Mouse (Mus musculus) monocyte, adult 2 months (primary cell): ENCODE measurements around the gene Sap30bp.
A peak's percentile ranks its signal among the peaks of the same experiment; 100 is the strongest.

ENCODE experiments used
- DNase-seq, 2 experiments: peaks; one replicate each; pipeline ENCODE4 v3.0.0; 2022; ENCODE audit warnings: low spot score in 2 of 2, low read depth in 1 of 2

The Sap30bp gene

DNA sequence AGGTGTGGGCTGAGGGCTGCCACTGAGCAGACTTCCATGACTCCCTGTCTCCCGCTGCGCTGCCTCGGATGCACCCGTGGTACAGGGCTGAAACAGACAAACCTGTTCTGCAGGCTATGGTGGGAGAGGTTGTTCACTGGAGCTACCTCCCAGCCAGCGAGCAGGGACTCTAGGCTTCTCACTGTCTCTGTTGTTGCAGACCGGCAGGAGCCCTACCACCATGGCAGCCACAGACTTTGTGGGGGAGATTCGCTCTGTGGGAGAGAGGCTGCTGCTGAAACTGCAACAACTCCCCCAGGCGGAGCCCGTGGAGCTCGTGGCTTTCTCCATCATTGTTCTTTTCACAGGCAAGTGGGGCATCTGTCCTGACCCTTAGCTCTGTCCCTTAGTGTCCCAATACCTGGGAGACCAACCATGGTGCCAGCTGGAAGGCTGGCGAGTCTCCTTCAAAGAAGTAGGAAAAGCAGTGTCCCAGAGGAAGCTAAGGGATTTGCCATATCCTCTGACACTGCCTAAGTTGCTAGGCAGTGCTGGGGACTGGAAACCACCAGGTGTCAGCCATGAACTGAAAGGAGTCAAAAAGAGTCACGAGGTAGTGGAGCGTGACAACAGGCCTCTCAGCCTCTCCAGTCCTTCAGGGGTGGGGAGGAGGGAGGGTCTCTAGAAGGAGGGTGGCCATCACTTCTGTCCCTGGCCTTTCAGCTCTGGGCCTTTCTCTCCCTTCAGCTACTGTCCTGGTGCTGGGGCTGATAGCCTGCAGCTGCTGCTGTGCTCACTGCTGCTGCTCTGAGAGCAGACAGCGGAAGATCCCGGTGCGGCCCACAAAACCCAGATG is 27.9 kb upstream of the Sap30bp start:
- DNase-seq = no peak

- no peak for DNase-seq
Measured at GRCm38 (mm10) chr11:115906116-115906515, 27.0 kb upstream of the Sap30bp start.

GRCm38 (mm10) chr11:115906521-115906920 is 26.6 kb upstream of the Sap30bp start:
- DNase-seq = no peak

DNA sequence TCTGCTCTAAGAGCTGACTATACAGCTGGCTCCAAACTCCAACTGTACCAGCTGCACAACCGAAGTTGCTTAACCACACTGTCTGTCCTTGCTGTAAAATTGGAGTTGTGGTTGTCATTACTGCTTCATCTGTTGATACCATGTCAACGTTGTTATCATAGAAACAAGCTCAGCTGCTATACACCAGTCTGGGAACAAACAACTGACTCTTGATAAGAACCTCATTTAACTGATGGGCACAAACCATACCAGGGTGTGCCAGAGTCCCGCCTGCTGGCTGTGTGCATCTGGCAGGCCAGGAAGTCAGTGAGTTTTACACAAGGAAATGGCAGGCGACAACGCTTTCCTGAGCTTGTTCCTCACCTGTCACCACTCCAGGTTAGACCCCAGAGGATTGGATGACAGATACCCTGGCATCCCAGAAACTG is 21.9 kb upstream of the Sap30bp start:
- no peak for DNase-seq

DNA sequence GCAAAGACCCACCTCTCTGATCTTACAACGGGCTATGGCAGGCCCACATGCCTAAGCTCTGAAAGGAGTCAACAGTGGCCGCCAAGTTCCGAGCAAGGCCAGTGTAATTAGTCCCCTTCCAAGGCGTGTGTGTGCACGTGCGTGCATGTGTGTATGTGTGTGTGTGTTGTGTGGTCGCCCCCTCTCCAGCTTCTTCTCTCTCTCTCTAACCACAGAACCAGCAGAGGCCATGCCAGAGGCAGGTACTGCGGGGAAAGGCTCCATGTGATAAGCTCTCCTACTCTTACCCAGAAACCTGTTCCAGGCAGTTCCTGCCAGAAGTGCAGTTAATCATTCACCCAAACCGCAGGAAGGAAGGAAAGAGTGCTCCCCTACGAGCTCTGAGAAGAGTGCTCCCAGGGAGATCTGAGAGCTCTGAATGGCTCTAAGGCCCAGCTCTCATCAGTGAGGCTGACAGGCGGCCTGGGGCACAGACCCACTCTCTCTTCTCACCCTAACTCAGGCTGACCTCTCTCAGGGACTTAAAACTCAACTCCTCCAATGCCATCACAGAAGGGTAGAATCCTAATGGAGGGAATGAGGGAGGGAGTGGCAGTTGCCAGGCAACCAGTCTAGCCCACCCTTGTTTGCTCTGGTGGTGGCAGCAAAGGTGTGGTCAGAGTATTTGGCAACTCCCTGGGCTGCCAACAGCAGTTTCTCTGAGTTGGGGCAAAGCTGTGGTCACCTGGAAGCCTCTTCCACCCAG is 21.3 kb upstream of the Sap30bp start, which contains the start of gene Smim6:
Gene Smim6, plus strand, starts transcription at position 386 of the 745 bp plus-strand sequence.
- no peak for DNase-seq

DNA sequence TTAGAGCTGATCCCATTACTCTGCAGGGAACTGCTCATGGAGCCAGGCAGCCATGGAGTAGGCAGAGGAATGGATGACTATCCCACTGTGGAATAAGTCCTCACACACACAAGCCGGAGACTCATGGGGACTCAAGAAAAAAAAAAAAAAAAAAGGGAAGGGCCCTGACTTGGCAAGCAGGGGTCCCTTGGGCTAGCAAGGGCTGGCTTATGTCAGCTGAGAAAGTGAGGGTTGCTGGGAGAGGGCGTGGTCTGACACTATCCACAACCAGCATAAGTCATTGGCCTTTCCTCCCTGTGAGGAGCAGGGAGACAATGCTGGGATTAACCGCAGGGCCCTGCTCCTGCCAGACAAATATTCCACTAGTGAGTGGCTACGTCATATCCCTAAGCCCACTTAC is 16.5 kb upstream of the Sap30bp start:
- no peak for DNase-seq

- DNase-seq = no peak
Measured at GRCm38 (mm10) chr11:115918637-115919036, 14.4 kb upstream of the Sap30bp start.

DNA sequence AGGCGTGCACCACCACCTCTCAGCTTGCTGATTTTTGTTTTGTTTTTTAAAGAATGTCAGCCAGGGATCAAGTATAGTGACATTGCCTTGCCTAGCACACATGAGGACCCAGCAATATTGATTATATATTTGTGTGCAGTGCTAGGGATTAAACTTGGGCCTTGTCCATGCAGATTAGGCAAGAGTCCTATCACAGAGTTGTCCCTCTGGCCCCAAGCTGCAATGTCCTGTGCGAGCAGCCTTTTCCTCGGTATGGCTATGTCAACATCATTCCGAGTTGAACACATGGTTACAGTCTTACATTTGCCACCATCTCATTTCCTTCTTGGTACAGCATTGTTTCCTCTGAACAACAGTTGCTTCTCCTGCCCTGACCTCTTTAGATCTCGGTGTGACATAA is 14.0 kb upstream of the Sap30bp start:
- no peak for DNase-seq

DNA sequence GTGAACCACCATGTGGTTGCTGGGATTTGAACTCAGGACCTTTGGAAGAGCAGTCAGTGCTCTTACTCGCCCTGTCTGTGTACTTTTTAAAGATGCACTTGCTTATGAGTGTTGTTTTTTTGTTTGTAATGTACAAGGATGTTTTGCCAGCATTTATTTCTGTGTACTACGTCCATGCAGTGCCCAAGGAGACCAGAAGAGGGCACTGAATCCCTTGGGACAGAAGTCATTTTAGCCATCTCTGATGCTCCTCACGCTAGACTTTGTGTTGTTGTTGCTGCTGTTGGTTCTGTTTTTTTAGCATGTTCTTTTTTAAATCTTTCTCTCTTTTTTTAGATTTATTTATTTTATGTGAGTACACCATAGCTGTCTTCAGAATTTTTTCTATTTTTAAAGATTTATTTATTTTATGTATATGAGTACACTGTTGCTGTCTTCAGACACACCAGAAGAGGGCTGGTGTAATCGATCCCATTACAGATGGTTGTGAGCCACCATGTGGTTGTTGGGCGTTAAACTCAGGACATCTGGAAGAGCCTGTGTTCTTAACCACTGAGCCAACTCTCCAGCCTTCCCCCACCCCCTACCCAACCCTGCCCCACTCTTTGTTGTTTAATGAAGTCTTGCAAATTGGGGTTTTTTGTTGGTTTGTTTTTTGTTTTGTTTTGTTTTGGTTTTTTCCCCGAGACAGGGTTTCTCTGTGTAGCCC is 12.8 kb upstream of the Sap30bp start:
- no peak for DNase-seq

GRCm38 (mm10) chr11:115921986-115922385 is 11.1 kb upstream of the Sap30bp start:
- no peak for DNase-seq

DNA sequence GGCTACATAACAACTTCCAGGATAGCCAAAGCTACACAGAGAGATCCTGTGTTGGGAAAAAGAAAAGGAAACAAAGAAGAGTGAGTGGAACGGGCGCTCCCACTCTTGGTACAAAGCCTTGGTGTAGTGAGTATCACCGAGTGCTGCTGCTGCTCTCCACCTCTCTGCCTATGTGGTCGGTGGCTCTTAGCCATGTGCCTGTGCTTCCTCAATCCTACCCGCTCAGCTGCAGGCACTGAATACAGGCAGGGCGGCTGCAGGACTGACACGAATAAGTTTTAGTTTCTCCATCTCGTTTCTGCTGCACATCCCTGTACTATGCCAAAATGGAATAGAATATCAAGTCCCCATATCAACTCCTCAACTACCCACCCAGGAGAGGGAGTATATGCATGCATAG is 4.1 kb upstream of the Sap30bp start:
- DNase-seq = no peak

DNA sequence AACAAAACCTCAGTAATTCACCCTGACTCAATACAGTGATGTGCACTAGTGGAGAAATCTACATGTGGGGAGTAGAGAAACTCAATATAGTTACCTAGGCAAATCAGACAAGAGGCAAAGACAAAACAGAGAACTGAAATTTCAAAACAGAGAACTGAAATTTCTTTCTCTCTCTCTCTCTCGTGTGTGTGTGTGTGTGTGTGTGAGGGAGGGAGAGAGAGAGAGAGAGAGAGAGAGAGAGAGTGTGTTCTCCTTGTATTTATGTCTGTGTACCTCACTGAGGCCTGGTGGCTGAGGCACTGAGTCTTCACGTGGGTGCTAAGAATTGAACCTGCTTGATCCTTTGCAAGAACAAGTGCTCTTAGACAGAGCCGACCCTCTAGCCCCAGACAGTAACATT is 3.3 kb upstream of the Sap30bp start:
- DNase-seq = no peak

- no peak for DNase-seq
Measured at GRCm38 (mm10) chr11:115931235-115931634, 1.8 kb upstream of the Sap30bp start.

DNA sequence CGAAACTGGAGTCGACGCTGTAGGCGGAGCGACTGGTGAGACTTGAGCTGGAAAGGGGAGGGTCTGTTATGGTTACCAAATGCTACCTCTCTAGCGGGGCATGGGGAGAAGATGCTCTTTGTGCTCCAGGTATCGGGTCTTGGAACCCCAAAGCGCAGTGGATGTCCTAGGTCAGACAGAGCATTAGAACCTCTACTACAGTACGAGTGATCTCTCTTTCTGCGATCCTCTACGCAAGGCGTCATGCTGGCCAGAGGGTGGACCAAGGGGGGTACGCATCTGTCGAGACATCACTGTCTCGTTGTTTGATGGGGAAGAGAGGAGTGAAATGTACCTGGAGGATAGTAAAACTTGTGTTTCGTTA is 647 bp downstream of the Sap30bp start:
- DNase-seq = no peak

- peak in 1 of 2 experiments; percentile 37 for DNase-seq
Measured at GRCm38 (mm10) chr11:115939690-115940329, 6.7 kb downstream of the Sap30bp start.

DNA sequence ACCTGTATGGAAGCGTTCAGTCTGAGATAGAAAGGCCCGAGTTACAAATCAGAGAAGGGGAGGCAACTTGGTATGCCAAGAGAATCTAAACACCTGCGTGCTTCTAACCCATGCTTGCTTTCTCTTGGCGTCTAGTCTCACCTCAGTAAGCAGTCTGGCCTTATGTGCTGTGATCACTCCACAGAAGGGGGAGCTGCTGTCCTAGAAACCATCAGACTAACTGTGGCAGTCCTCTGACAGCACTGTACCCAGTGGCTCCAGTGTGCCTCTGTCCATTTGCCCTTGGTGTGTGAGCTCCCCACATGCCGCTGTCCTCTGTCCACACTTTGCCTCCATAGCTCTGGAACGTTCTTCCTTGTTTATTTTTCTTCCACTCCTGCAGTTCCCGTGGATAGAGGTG is 8.9 kb downstream of the Sap30bp start:
- DNase-seq = no peak

DNA sequence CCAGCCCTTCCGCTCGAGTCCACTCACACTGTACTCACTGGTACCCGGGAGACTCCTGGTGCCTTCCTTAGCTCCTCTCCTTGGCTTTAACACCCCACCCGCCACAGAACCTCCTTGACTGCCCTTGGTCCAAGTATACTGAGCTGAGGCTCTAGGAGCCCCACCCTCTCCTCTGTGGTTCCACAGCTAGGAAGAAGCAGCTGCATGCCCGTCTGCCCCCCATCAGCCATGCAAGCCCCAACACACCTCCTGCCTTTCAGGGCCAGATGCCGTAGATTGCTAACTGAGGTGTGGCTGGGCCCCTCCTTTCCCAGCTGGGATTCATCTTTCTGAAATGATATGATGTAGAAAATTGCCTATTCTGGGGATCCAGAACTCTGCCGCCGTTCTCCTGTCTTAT is 12.2 kb downstream of the Sap30bp start:
- no peak for DNase-seq

DNA sequence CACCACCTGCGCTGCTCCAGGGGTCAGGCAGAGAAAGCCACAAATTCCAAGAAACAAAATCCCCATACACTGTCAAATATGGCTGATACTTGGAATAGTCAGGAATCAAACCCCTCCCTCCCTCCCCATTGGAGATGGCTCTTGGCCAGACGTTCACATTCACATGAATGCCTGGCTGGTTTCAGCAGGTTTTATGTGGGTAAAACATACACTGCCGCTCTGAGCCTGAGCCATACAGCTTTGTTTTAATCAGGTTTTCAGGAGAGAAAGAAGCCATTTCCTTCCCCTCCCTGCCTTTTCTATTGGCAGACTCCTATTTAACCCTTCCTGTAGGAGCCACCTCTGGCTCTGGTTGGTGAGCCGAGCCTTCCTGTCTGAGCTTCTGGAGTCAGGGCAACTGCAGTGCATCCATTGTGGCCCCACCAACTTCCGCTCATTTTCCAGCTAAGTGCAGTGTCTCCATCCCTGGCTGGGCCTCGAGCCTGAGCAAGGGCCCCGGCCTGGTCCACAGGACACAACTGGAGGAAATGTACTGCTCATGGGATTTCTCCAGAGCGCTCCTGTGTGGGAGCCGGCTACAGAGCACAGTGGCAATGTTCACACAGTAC is 13.2 kb downstream of the Sap30bp start:
- DNase-seq = no peak

DNA sequence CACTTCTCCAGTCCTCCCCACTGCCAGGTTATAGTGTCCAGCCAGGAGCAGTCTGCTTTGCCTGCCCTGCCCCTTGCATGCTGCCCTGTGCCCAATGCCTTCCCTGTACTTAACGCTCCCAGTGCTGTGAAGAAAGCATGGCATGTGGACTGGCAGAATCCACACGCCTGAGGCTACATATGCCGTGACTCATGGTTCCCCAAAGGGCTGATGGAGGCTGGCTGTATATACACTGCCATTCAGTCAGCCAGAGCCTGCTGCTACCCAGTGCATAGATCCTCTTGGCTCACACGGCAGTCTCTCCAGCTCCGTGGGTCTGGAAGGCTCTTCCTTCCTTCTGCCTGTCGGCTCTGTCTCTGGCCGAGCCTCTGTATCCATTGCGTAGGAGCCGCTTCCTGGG is 15.2 kb downstream of the Sap30bp start:
- DNase-seq = no peak

GRCm38 (mm10) chr11:115950719-115951118 is 17.6 kb downstream of the Sap30bp start:
- no peak for DNase-seq

- DNase-seq = no peak
Measured at GRCm38 (mm10) chr11:115954712-115955111, 21.6 kb downstream of the Sap30bp start.
